Mouse (Mus musculus): ENCODE measurements around the gene Map3k7cl. TPM values are rescaled to one million over a fixed set of nuclear protein-coding genes. Genes with fewer than 3 reads are reported as not detected.

Map3k7cl gene
- polyA plus RNA-seq (2012; ENCODE audit: insufficient read depth, insufficient read length, missing spikeins): 0.63 TPM in 1 of 2 replicates, not detected in the other

DNA sequence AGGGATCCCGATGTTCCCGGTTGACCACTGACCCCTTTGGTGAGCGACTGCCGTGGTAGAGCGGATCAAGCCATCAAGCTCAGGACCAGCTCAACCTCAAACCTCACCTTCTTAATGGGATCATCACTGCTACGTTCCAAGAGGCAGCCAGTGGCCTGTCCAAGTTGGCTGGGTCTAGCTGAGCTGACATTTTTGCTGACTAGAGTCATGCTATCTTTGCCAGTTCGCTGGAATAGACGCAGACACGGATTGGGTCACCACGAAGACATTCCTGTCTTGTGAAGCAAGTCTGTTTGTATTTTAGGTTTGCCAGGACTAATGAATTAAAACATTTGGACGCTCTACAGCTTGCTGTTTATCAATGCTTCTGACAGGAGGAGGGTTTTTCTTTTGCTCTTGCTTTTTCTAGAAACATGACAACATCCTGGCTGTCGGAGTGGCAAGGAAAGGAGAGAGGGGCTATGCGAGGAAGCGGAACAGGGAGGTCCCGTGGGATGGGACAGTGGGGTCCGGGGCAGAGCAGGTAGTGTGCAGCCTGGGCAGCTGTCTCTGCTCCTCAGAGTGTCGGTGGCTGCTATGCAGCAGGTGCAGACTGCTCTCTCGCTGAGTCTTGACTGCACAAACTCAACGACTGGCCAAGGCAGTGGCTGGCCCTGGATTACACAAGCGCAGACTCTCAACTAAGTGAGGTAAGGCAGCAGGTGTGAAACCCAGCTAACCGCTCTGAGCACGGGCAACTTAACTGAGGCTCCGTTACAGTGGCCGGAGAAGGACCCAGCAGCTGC is at the start of gene Map3k7cl:
TSS of gene Map3k7cl (plus strand) at position 424 of the 785 bp plus-strand sequence.
- Histone ChIP-seq H3K27ac (replicated peaks; ENCODE audit: low read depth, low read length) (no peak within 1 kb of the TSS), H3K4me1 (ENCODE audit: control insufficient read depth, insufficient read depth, insufficient read length, low read length) (no peaks in the 10 kb centered on the region), H3K4me3 (ENCODE audit: insufficient read depth, low read depth, low read length) (no peak within 1 kb of the TSS)

DNA sequence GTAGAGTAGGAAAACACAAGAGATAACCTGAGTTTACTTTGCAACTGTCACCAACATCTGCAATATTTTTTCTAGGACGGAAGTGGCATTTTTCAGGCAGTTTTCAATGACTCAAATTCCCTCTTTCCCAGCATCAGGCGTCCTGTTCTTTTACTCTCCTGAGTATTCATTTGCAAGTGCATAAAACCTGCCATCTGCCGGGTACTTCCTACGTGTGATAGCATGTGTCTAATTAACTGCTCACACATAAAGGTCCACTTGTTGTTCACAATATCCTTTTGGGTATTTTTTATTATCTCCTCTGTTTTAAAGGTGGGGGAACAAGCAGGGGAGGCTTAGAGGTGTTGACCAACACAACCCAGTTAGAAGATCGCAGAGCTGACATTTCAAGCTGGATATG is 41.4 kb upstream of the Map3k7cl start:
- H3K27ac ChIP-seq (replicated peaks; ENCODE audit: low read depth, low read length): no peak overlapping the region
- 0 out of 2 replicates have a peak, but pooled peaks cover 2% of the 10 kb centered on the region for H3K4me1 ChIP-seq (ENCODE audit: control insufficient read depth, insufficient read depth, insufficient read length, low read length)
- H3K4me3 ChIP-seq (ENCODE audit: insufficient read depth, low read depth, low read length): no peak overlapping the region

DNA sequence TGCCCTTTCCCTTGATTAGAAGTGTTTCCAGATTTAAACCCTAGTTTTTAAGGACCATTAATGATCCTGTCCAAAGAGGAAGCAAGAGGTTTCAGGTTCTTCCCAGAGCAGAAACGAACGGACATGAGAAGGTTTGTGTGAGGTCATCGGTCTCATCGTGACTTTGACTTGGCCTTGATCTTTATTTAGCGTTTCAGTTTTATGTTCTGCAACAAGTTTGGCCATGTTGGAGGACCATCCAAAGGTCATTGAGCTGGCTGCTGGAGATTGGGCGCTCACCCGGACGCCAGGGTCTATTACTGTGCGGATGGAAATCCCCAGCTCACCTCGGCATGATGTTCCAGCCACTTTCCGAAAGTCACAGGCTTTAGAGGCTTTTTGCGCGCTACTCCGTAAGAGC is 40.8 kb upstream of the Map3k7cl start:
- Histone ChIP-seq H3K4me1 (ENCODE audit: control insufficient read depth, insufficient read depth, insufficient read length, low read length) (0 out of 2 replicates have a peak, but pooled peaks cover 2% of the 10 kb centered on the region), H3K27ac (replicated peaks; ENCODE audit: low read depth, low read length) (no peak overlapping the region), H3K4me3 (ENCODE audit: insufficient read depth, low read depth, low read length) (no peak overlapping the region)

DNA sequence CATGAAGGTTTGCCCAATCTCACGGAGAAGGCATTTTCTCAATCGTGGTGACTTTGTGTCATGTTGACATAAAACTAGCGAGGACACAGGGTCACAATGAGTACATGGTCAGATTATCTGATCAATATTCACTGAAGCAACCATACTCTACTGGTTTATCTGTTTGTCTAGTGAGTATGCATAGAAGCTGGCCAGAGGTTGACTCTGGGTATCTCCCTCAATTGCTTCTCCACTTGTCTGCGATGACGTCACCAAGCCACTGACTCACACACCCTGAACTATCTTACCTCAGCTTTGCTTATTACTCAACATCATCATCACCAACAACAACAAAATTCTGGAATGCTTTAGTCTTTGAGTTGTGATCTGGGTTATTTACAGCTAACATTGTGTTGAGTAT is 28.9 kb upstream of the Map3k7cl start:
- H3K4me1 ChIP-seq (ENCODE audit: control insufficient read depth, insufficient read depth, insufficient read length, low read length): no peaks in the 10 kb centered on the region
- H3K27ac ChIP-seq (replicated peaks; ENCODE audit: low read depth, low read length): no peak overlapping the region
- no peak overlapping the region for H3K4me3 ChIP-seq (ENCODE audit: insufficient read depth, low read depth, low read length)

DNA sequence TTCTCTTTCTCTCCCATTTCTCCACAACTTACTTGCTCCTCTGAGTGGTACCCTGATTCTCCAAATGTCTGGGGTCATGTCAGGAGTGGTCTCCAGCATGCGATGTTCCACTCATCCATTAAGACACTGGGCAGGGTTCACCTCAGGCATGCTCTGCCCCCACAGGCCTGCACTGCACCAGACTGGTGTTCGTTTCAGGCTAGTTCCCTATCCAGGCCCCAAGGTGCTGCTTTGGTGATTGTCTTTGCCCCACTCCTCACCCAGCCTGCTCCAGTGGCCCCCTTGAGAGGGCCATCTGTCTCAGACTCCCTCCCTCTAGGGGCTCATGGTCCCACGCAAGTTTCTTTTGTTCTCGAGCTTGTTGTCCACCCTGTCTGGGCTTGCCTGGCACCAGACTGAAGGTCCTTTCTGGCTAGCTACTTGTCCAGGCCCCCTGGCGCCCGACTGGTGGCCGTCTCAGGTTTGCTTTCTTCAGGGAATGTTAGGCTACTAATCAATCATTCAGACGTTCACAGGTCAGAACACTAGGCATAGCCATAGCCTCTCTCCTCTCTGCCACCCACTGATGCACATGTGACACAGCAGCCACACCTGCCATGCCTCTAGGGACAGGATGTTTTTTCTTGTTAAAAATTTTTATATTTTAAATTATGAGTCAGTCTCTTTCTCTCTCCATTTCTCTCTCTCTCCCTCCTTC is 25.4 kb upstream of the Map3k7cl start:
- no peaks in the 10 kb centered on the region for H3K4me1 ChIP-seq (ENCODE audit: control insufficient read depth, insufficient read depth, insufficient read length, low read length)
- H3K27ac ChIP-seq (replicated peaks; ENCODE audit: low read depth, low read length): no peak overlapping the region
- H3K4me3 ChIP-seq (ENCODE audit: insufficient read depth, low read depth, low read length): no peak overlapping the region

DNA sequence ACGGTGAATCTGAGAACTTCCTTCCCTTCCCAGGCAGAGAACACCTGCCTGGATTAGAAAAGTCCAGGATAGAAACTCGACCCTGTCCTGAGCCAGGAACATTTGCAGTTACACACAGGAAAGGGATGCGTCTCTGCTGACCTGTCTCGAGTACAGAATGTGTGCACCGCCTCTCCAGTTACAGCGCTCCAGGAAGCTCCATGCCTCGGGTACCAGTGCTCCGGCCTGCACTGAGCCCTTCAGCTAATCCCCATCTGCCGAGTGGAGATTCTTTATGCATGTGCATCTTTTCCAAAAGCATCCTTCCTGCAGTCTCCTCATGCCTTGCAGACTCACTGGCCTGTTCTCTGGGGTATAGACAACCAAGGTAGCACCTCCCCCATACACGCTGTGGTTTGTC is 24.4 kb upstream of the Map3k7cl start:
- H3K4me1 ChIP-seq (ENCODE audit: control insufficient read depth, insufficient read depth, insufficient read length, low read length): no peaks in the 10 kb centered on the region
- H3K27ac ChIP-seq (replicated peaks; ENCODE audit: low read depth, low read length): no peak overlapping the region
- H3K4me3 ChIP-seq (ENCODE audit: insufficient read depth, low read depth, low read length): no peak overlapping the region

DNA sequence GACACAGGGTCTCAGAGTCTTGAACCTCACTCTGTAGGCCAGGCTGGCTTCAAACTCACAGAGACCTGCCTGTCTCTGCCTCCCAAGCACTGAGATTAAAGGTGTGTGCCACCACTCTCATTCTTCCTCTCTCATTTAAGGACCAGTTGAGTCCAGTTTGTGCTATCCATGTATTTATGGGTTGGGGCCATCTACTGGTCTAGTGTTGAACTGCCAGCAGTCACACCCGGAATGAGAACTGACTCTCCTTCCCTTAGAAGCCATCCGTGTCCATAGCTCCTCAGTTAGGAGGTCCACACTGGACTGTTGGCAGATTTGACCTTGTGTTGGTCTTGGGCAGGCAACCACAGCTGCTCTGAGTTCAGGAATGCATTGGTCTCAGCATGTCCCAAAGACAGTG is 4.8 kb upstream of the Map3k7cl start:
- H3K27ac ChIP-seq (replicated peaks; ENCODE audit: low read depth, low read length): no peak overlapping the region
- H3K4me3 ChIP-seq (ENCODE audit: insufficient read depth, low read depth, low read length): no peak overlapping the region
- H3K4me1 ChIP-seq (ENCODE audit: control insufficient read depth, insufficient read depth, insufficient read length, low read length): no peaks in the 10 kb centered on the region

DNA sequence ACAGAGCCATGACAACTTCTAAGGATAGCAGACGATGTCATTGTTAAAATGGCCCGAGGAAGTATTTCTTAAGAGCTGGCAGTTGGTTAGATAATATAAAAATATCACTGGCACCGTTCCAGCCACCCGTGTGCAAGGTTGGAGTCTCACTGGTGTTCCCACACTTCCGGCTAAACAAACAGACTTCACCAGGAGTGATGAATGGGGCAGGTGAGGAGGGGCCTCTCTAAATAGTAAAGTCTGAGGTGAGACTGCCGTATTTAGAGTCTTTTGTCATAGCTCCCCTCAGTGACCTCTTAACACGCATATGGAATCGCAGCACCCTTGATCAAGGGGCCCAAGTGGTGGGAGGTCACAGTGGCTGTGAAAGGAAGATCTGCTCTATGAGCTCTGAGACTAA is 3.2 kb downstream of the Map3k7cl start:
- Histone ChIP-seq H3K4me1 (ENCODE audit: control insufficient read depth, insufficient read depth, insufficient read length, low read length) (no peaks in the 10 kb centered on the region), H3K4me3 (ENCODE audit: insufficient read depth, low read depth, low read length) (no peak overlapping the region), H3K27ac (replicated peaks; ENCODE audit: low read depth, low read length) (no peak overlapping the region)

DNA sequence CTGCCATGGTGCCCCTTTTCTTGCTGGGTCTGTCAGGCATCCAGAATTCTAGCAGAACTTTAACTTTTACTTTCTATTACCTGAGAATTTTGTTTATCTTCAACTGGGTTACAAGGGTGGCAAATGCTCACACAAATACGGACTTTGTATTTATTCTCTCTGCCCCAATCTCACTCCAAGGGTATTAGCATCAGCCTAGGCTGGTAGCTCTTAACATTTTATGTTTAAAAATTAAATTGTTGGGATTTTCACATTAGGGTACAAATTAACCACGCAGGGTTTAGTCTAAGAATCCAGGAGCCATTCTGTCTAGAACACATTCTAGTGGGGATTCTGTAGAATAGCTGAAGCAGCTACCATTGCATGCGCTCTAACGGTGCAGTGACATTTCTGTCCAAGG is 8.4 kb downstream of the Map3k7cl start:
- no peaks in the 10 kb centered on the region for H3K4me1 ChIP-seq (ENCODE audit: control insufficient read depth, insufficient read depth, insufficient read length, low read length)
- H3K27ac ChIP-seq (replicated peaks; ENCODE audit: low read depth, low read length): no peak overlapping the region
- H3K4me3 ChIP-seq (ENCODE audit: insufficient read depth, low read depth, low read length): no peak overlapping the region

DNA sequence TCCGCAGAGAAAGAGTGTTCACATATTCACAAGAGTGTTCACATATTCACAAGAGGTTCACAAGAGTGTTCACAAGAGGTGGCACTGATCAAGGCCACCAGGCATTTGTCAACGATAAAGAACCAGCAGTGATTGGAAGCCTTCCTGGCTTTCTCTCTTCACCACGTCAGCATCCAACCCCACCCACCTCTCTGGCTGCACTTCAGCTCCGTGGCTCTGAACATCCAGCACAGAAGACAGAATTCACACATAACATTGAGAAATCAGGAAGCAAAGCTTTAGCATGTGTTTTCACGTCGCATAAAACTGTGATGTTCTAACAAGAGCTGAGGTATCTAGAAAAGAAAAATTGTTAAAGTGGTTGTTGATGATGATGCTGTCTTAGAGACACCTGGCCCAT is 10.4 kb downstream of the Map3k7cl start:
- H3K4me3 ChIP-seq (ENCODE audit: insufficient read depth, low read depth, low read length): no peak overlapping the region
- H3K4me1 ChIP-seq (ENCODE audit: control insufficient read depth, insufficient read depth, insufficient read length, low read length): no peaks in the 10 kb centered on the region
- no peak overlapping the region for H3K27ac ChIP-seq (replicated peaks; ENCODE audit: low read depth, low read length)

DNA sequence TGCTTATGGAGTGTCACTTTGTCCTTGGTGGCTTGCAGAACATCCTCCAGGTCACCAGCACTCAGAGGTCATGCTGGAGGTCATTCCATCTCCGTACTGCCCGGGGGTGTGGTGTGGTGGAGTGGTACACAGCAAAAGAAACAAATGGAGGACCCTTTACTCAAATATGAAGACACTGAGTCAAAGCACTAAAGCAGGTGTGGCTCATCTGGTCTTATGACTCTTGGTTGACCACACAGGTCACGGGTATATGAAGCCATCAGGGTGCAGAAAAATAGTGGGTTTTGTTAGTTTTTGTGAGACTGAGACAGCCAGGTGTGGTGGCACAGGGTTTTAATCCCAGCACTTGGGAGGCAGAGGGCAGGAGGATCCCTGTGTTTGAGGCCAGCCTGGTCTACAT is 11.4 kb downstream of the Map3k7cl start:
- Histone ChIP-seq H3K27ac (replicated peaks; ENCODE audit: low read depth, low read length) (no peak overlapping the region), H3K4me3 (ENCODE audit: insufficient read depth, low read depth, low read length) (no peak overlapping the region), H3K4me1 (ENCODE audit: control insufficient read depth, insufficient read depth, insufficient read length, low read length) (no peaks in the 10 kb centered on the region)

DNA sequence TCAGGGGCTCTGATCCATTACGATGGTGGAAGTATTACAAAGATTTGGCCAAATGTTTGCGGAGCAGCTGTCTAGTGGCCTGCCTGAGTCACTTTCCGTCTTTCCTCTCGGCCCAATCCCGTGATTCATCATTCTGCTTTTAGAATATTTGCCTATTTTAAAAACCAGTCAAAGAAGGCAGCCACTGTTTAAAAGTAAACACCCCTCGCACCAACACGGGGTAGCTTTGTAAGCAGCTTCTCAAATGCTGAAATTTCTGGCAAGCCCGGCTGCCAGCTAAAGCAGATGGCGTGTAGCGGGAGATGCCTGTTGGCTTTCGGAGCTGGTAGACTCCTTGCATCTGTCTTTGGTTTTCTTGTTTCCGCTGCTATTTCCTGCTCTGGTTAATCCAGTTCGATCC is 14.4 kb downstream of the Map3k7cl start:
- Histone ChIP-seq H3K4me1 (ENCODE audit: control insufficient read depth, insufficient read depth, insufficient read length, low read length) (no peaks in the 10 kb centered on the region), H3K4me3 (ENCODE audit: insufficient read depth, low read depth, low read length) (no peak overlapping the region), H3K27ac (replicated peaks; ENCODE audit: low read depth, low read length) (no peak overlapping the region)

DNA sequence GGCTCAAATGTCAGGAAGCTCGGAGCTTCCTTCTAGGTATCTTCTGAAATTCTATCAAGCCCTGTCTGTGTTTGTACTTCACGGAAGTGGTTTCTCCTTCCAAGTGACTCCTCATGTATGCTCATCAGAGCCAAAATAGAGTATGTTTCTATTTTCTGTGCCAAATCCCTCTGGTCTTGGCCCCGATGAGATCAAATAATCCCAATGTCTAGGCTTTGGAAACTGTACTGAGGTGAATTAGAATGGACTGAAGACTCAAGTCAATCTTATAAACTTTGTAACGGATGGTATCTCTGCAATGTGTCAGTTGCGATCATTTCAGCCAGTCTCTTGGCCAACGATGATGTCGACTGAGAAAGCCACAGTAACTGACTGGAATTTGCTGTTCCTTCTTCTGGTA is 15.1 kb downstream of the Map3k7cl start:
- H3K27ac ChIP-seq (replicated peaks; ENCODE audit: low read depth, low read length): no peak overlapping the region

DNA sequence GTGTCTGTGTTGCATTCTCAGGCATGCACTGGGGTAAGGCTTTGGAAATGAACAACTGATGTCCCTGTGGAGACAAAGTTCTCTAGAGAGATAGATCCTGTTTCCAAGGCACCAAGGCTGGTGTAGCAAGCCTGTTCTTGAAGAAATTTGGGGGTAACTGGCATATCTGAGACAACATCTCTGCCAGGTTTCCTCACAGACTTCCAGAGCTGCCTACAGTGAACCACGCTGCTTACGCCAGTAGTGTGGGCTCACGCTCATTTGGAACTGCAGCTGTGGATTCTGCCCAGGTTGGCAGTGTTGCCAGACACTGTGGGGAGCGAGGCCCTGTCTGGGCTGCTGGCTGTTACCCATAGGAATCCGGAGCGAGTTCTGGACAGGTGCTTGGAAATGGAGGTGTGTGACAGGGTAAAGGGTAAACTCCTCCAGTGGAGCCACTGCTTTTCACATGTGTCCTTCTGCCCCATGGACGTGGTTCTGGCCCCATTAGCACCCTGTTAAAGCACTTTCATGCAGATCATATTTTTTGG is 16.5 kb downstream of the Map3k7cl start:
- Histone ChIP-seq H3K4me3 (ENCODE audit: insufficient read depth, low read depth, low read length) (no peak overlapping the region), H3K4me1 (ENCODE audit: control insufficient read depth, insufficient read depth, insufficient read length, low read length) (no peaks in the 10 kb centered on the region), H3K27ac (replicated peaks; ENCODE audit: low read depth, low read length) (no peak overlapping the region)

More for the DNA sequence above, 15.1 kb downstream of the Map3k7cl start:
- H3K4me3 ChIP-seq (ENCODE audit: insufficient read depth, low read depth, low read length): no peak overlapping the region
- no peaks in the 10 kb centered on the region for H3K4me1 ChIP-seq (ENCODE audit: control insufficient read depth, insufficient read depth, insufficient read length, low read length)

DNA sequence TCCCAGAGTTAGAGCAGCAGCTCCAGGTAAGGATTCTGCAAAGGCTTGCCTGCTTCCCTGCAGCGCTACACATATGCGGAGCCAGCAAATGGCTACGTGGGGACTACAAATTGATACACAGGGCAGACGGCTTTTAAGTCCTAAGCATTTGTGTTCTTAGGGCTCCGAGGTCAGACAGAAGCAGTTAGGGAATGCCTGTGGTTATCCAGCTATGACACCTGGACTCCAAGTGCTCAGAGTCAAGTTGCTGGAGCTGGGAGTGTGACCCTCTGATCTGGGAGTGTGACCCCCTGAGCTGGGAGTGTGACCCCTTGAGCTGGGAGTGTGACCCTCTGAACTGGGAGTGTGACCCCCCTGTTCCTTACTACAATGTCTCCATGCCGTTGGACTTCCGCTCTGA is 17.2 kb downstream of the Map3k7cl start:
- H3K4me1 ChIP-seq (ENCODE audit: control insufficient read depth, insufficient read depth, insufficient read length, low read length): no peaks in the 10 kb centered on the region
- no peak overlapping the region for H3K27ac ChIP-seq (replicated peaks; ENCODE audit: low read depth, low read length)
- H3K4me3 ChIP-seq (ENCODE audit: insufficient read depth, low read depth, low read length): no peak overlapping the region

DNA sequence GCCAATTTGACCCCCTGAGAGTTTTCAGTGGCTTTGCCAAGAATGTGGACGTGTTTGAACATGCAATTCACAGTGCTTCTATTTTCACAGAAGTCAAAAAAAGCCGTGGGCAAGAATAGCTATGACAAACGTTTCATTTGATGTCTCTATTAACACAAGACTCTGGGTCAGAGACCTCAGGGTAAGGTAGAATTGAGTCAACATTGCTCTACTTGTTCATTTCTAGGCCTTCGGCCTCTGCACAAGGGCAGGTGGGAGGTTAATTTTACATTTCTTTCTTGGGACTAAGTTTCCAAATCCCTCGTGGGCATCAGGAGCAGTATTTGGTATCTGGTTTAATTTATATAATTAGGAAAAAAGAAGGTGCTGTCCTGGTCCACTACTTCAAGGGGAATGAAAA is 20.3 kb downstream of the Map3k7cl start:
- no peak overlapping the region for H3K27ac ChIP-seq (replicated peaks; ENCODE audit: low read depth, low read length)
- H3K4me1 ChIP-seq (ENCODE audit: control insufficient read depth, insufficient read depth, insufficient read length, low read length): no peaks in the 10 kb centered on the region
- no peak overlapping the region for H3K4me3 ChIP-seq (ENCODE audit: insufficient read depth, low read depth, low read length)
